Mouse (Mus musculus) testis, postnatal 10 days (tissue): ENCODE measurements around the gene Zic5.

Experiments
- DNase-seq: peaks from one replicate; pipeline ENCODE4 v3.0.0; 2021; ENCODE audit warnings: low spot score

Zic5 gene

DNA sequence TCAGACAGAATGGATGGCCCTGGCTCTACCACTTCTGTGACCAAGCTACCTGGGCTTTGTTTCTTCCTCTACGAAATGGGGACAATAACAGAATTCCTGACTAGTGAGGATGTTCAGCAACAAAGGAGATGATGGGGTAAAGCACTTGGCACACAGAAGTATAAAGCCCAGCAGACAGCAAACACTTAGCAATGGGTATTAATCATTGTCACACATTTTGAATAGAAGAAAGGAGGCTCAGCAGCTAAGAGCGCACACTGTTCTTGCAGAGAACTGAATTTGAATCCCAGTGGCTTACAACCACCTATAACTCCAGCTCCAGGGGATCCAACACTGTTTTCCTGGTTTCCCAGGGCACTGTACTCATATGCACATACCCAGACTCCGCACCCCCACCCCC, 37.8 kb downstream of the Zic5 start:
- no peak for DNase-seq

GRCm38 (mm10) chr14:122427204-122427560, 38.3 kb downstream of the Zic5 start:
- DNase-seq, result no peak

DNA sequence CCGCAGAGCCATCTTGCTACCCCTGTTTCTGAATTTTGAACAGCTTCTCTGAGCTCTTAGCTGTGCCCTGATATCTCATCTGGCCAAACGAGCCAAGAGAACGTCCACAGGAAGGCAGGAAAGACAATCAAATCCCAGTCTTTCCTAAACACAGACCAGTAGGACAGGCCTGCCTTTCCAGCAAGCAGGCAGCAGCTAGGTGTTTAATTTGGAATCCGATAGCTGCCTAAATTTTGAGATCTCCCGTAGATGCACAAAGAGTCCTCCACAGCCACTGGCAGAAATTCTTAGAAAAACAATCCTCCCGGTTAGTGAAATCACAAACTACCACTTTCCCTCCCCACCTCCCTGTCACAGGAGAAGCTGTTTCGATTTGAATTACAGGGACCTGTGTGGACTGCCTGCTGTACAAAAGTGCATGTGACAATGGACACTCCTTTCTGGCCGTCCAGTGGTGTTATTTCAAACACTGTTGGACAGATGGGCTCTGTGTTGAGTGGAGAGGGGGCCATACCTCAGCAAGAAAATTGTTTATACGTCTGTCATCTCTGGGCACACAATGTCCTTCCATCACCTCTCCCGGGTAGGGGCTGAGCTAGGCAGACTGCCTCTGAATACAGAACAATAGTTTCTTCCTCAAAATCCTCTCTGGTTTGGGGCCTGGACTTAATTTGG, 38.8 kb downstream of the Zic5 start:
- no peak for DNase-seq

DNA sequence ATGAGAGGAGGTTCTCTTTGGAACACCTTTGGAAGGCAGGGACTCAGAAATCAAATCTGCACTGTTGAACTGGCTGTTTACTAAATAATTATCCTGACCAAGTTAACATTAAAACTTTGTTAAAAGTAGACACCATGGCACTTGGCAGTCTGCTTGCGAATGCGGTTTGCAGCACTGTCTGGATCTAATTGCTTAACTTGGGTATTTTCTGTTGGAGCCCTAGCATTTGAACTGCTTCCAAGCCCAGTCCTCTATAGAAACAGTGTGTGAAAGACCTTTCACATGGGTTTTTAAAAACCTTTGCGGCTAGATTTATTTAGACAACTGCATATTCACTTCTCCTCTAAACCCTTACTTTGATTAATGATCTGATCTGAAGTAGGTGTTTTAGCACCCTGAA, 41.0 kb downstream of the Zic5 start:
- DNase-seq, result no peak

DNA sequence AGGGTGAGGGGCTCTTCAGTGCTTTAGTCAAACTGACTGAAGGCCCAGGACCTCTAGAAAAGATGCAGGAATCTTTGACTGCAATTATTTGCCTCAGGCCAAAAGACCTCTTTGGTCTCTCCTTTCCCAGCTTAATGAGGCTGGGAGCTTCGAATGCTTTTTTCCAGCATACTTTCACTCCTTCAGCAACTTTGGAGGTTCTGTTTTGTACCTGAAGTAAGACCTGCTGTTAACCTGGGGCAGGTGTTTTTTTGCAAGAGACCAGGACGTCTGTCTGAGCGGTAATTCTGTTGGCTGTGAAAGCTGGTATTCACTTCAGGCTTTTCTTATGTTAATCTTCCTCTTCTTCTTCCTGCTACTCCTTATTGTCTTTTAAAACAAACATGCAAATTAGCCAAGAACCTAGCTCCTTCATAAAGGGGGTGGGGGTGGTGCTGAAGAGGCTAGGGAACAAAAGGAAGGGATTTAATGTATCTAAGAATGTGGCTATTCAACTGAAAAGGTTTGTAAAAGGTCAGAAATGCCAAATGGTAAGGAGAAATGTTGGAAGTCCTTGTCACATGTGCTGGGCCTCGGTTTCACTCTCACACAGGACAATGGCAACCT, 49.2 kb downstream of the Zic5 start:
- no peak for DNase-seq

DNA sequence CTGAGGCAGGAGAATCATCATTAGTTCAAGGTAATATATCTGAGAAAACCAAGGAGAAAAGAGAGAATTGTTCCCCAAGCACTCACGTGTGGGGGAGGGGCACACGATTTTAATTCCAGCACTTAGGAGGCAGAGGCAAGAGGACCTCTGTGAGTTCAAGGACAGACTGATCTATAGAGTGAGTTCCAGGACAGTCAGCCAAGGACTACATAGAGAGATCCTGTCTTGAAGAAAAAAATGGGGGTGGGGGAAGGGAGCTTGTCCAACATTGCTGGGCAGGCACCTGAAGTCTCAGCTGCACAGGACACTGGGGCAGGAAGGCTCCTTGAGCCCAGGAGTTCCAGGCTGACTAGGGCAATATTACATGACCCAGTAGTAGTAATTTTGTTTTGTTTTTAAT, 50.7 kb downstream of the Zic5 start:
- no peak for DNase-seq

DNA sequence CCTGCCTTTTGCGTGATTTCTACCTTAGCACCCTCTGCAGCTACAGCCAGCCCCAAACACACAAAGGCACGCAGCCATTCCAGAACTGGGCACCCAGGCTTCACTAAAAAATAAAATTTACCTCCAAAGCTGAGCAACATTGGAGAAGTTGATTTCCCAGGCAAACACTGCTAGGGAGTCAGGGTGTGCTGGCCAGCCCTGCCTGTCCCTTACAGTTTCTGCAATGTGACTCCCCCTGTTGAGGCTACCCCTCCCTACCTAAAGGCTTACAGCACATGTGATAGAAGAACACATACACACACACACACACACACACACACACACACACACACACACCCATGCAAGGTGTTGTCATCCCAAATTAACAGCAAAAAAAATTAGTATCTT, 51.9 kb downstream of the Zic5 start:
- no peak for DNase-seq

DNA sequence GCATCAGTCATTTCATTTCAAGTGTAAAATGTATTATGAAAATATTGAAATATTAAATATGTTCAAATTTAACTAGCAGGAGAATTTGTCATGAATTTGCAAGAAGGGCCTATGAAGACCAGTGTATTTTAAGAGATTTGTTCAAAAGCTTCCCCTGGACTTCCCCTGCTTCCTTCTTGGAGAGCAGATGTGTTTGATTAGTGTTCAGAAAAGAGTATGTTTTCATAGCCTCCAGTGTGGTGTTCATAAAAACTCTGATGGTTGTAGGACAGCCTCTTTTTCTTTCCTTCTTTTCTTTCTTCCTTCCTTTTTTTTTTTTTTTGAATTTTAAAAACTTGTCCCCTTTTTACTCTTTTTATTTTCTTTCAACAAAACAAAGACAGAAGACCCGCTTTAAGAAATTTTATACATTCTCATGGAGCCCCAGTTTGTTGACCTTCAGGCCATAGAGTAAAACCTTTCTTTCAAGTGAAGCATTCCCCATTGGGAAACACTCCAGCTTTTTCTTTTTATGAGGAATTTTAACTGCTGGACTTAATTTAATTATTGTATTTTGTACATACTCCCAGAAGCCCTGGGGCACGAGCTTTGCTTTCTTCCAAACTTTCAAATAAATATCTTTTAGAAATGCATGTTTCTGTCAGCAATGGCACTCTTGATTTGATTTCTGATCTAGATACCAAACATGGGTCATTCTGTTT, 52.5 kb downstream of the Zic5 start:
- no peak for DNase-seq
